ENCODE assay signal across 9 mouse cellular contexts in the genomic region with DNA sequence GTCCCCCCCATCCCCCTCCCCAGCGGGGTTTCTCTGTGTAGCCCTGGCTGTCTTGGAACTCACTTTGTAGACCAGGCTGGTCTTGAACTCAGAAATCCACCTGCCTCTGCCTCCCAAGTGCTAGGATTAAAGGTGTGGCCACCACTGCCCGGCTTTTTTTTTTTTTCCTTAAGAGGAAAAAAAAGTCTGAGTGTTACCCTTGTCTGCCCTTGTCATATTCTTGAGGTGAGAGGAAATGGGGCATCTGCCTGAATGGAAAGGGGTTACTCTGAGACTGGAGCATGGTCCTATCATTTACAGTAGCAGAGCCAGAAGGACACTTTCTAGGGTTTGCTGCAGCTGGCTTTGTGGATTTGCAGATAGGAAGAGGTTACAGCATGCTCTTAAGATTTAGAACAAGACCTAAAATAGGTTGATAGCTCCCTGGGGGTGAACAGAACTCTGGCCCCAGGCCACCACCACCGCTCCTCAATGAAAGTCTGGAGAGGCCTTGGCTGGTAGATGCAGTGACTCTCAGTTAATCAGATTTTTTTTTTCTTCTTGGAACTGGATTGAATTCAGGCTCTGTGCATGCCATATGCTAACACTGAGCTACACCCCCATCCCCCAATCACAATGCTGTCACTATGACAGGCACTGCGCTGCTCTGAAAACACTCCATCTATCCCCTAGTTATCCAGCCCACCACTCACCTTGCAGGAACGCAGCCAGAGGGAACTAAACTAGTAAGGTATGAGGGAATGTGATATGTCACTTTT. TPM values are rescaled to one million over a fixed set of nuclear protein-coding genes. Genes with fewer than 3 reads are reported as not detected.
DNase-seq lines count a peak whose midpoint lies in the region; ATAC-seq lines count a peak whose summit lies in the region.
"Had no signal": no experiment of that assay in that cellular context is flagged by ENCODE, and none has a peak within 500 bp of the region (broad histone marks: within the 10 kb centered on the region; RNA-seq: fewer than 3 reads in every experiment).

No protein-coding gene starts in this region.

- H3K4me2 ChIP-seq in midbrain, embryonic 13.5 days (replicated peaks) = no peak overlapping the region
- H3K4me2 ChIP-seq: embryonic facial prominence, embryonic 12.5 days had no signal

- peak overlapping the region; percentile 74 for H3K27ac ChIP-seq in midbrain, embryonic 13.5 days

- H3K27me3 ChIP-seq in midbrain, embryonic 13.5 days = no peaks in the 10 kb centered on the region
- H3K27me3 ChIP-seq: embryonic facial prominence, embryonic 12.5 days had no signal

- intact Hi-C loops in heart, postnatal 36 days (cut with DNase I) = loop anchor here (1.0 kb wide), 2 partner anchors 75 to 107 kb away; a partner anchor contains a TSS
- intact Hi-C loops in gastrocnemius, postnatal 14 days (cut with DNase I; ENCODE audit: low total_unique reads) = loop anchor here (2.0 kb wide), 1 partner anchor 109 kb away; no protein-coding TSS in a partner anchor

- WGBS in midbrain, embryonic 13.5 days = 79% methylated on average over 4 of the region's 5 CpGs

- no peak for ATAC-seq in midbrain, embryonic 13.5 days
- ATAC-seq in erythroid progenitor cell, adult 5-6 weeks (replicated peaks; ENCODE audit: low FRiP score, poor library complexity, severe bottlenecking) = no peak

- no peak overlapping the region for H3K9ac ChIP-seq in midbrain, embryonic 13.5 days (replicated peaks)
- H3K9ac ChIP-seq: embryonic facial prominence, embryonic 12.5 days had no signal

- no peak overlapping the region for H3K4me3 ChIP-seq in midbrain, embryonic 13.5 days (replicated peaks)
- H3K4me3 ChIP-seq: embryonic facial prominence, embryonic 12.5 days had no signal

- no peaks in the 10 kb centered on the region for H3K9me3 ChIP-seq in midbrain, embryonic 13.5 days
- H3K9me3 ChIP-seq: embryonic facial prominence, embryonic 12.5 days had no signal

- no peaks in the 10 kb centered on the region for H3K36me3 ChIP-seq in midbrain, embryonic 13.5 days
- H3K36me3 ChIP-seq: embryonic facial prominence, embryonic 12.5 days had no signal

- peak; percentile 31 for DNase-seq in heart, adult 8-10 months (ENCODE audit: low spot score)
- DNase-seq in heart, postnatal 36 days = no peak
- peak; percentile 84 for DNase-seq in brain, adult 2 months (ENCODE audit: low read depth, low spot score)
- DNase-seq in gastrocnemius, postnatal 14 days = peak; percentile 52
- no peak for DNase-seq in Muller cell, postnatal 12 days (ENCODE audit: inconsistent ontology term)
- DNase-seq in lung, postnatal 36 days = no peak

- H3K4me1 ChIP-seq in midbrain, embryonic 13.5 days (replicated peaks) = peaks cover 42% of the 10 kb centered on the region

RNA-seq across cellular contexts. Expression of a gene that starts 9.3 kb away (rescaled TPM):
- 10 to 100 TPM; 24.7 to 33.2 (median 31.3) TPM for total RNA-seq in heart, adult 8-10 months (2022)
- total RNA-seq in heart, postnatal 36 days (2021) = 10 to 100 TPM; 28.3 to 30.9 TPM
- total RNA-seq in gastrocnemius, postnatal 14 days (2021) = 10 to 100 TPM; 26.0 to 26.9 TPM
- 92.5 and 94.6 TPM in 2 replicates for polyA plus RNA-seq in midbrain, embryonic 13.5 days (2015; fragmentation: Nextera tagmentation; extraction: Ambion mirVana)
- 3.8 and 10.5 TPM in 2 replicates for total RNA-seq in erythroid progenitor cell, adult 5-6 weeks (2015; ENCODE audit: low replicate concordance)
- total RNA-seq in erythroid progenitor cell, adult 5-6 weeks (2017; ENCODE audit: low replicate concordance) = 4.4 and 36.2 TPM in 2 replicates

RNA-seq across cellular contexts. Expression of a gene that starts 23.2 kb away (rescaled TPM):
- total RNA-seq in heart, adult 8-10 months (2022) = 1 to 10 TPM; 2.3 to 5.9 (median 4.3) TPM
- total RNA-seq in heart, postnatal 36 days (2021) = 1 to 10 TPM; 4.4 to 5.6 TPM
- 1 to 10 TPM; 5.8 to 7.5 TPM for total RNA-seq in gastrocnemius, postnatal 14 days (2021)
- polyA plus RNA-seq in midbrain, embryonic 13.5 days (2015; fragmentation: Nextera tagmentation; extraction: Ambion mirVana) = 833 and 846 TPM in 2 replicates
- total RNA-seq in erythroid progenitor cell, adult 5-6 weeks (2015; ENCODE audit: low replicate concordance) = not detected in 2 replicates
- total RNA-seq in erythroid progenitor cell, adult 5-6 weeks (2017; ENCODE audit: low replicate concordance) = 1.4 TPM in 1 of 2 replicates, not detected in the other

Comparison
In these comparisons a context has a peak if more than half of its experiments do, and no peak if none do; other contexts are left out.
1. DNase-seq: peak in heart, adult 8-10 months (single experiment), brain, adult 2 months (single experiment) and gastrocnemius, postnatal 14 days (single experiment); none in heart, postnatal 36 days (0 of 2), Muller cell, postnatal 12 days (single experiment) and lung, postnatal 36 days (single experiment).